Mouse (Mus musculus): ENCODE results near the gene Nptn. TPM values are rescaled to one million over a fixed set of nuclear protein-coding genes. Genes with fewer than 3 reads are reported as not detected.
"Not testable (repeated sequence)": the region's sequence is repeated elsewhere in the genome, so short reads cannot be mapped to it uniquely, and the experiment has no call there.

The Nptn gene
- polyA plus RNA-seq, 1 experiment from 2014 or later = 161 TPM

DNA sequence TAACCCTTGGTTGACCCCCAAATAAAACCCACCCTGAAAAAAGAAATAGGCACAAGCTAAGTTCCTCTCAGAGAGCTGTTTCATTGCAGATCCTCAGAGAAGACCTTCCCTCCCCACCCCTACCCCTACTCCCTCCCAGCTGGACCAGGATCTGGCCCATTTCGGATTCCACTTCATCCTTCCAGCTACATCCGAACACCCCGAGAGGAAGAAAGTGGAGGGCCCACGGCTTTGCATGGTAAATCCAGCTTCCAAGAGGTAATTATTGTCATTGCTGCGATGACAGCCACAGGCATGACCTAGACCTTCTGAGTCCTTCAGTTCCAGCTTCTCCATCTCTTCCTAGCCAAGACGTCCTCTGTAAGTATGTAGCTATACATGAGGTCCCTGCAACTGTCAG, 31.1 kb upstream of the Nptn start:
- H3K27ac ChIP-seq (replicated peaks) = no peak overlapping the region
- H3K4me1 ChIP-seq (replicated peaks) = peaks cover 68% of the 10 kb centered on the region
- H3K4me3 ChIP-seq = no peak overlapping the region
- 91% methylated on average over 6 of the region's 6 CpGs for WGBS
- ATAC-seq (ENCODE audit: low read depth) = no peak
- no peaks in the 10 kb centered on the region for H3K27me3 ChIP-seq
- H3K9me3 ChIP-seq = no peaks in the 10 kb centered on the region
- H3K36me3 ChIP-seq = no peaks in the 10 kb centered on the region
- no peak overlapping the region for H3K9ac ChIP-seq
- H3K4me2 ChIP-seq = no peak overlapping the region

DNA sequence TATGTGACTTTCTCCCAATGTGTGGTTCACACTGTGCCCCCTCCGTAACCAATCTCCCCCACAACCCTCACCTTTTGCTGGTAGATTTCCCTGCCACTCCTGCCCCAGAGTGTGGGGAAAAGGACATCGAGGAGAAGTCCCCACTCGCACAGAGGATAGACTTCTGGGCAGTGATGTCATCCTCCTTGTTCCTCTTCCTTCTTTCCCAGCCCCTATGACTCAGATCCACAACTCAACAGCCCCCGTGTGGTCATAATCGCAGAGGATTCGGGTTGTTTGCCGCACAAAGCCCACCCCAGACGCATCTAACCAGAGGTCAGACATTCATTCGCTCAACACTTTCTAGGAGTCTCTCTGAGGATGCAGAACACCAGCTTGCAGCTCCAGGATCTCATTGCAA, 30.0 kb upstream of the Nptn start:
- H3K4me1 ChIP-seq (replicated peaks) = peaks cover 64% of the 10 kb centered on the region
- H3K9ac ChIP-seq = no peak overlapping the region

DNA sequence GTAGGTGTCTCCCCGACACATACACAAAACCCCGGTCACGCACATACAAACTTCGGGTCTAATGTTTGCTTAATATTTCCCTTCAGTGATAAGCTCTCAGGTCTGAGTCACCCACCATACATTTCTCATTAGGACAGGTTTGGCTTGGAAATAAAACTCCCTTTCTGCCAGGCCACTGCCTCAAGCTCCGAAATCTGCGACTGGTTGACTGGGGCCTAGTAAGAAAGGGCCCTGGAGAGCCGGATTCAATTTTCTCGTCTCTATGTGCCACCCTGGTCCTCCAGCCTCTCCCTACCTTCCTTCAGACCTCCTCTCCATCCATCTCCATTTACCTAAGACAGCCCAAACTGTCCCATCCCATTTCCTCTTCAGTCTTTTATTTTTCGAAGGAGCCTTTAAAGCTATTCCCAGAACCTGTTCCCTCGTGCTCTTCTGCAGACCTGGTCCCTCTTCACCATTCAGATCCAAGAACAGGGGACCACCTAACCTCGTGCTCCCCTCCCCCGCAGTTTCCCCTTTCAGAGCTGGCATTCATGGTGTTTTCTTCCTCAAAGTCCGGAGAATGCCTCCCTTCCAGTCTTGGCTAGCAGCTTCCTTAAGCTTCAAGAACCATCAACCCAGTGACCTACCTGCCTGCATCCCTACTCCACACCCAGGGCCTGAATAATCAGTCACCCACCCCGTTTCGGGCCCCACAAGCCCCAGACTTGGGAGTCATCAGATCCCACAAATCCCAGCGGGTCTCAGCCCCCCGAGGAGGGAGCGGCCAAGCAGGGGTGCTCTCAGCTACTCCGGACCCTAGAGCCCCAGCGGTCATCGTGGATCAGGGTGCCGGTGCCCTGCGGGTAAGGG, 27.8 kb upstream of the Nptn start:
- H3K36me3 ChIP-seq = no peaks in the 10 kb centered on the region
- peak overlapping the region; percentile 87 for H3K4me2 ChIP-seq
- peak overlapping the region; percentile 98 for H3K9ac ChIP-seq
- peak overlapping the region; percentile 99 for H3K27ac ChIP-seq (replicated peaks)
- H3K4me1 ChIP-seq (replicated peaks) = peaks cover 44% of the 10 kb centered on the region
- WGBS = 14% methylated on average over 23 of the region's 23 CpGs
- no peaks in the 10 kb centered on the region for H3K9me3 ChIP-seq
- no peaks in the 10 kb centered on the region for H3K27me3 ChIP-seq
- peak; percentile 55 for ATAC-seq (ENCODE audit: low read depth)
- H3K4me3 ChIP-seq = peak overlapping the region; percentile 92

More for the DNA sequence above, 30.0 kb upstream of the Nptn start:
- Histone ChIP-seq H3K27me3 (no peaks in the 10 kb centered on the region), H3K4me2 (no peak overlapping the region), H3K9me3 (no peaks in the 10 kb centered on the region), H3K36me3 (no peaks in the 10 kb centered on the region), H3K27ac (replicated peaks) (no peak overlapping the region), H3K4me3 (no peak overlapping the region)
- no peak for ATAC-seq (ENCODE audit: low read depth)
- 82% methylated on average over 9 of the region's 9 CpGs for WGBS

DNA sequence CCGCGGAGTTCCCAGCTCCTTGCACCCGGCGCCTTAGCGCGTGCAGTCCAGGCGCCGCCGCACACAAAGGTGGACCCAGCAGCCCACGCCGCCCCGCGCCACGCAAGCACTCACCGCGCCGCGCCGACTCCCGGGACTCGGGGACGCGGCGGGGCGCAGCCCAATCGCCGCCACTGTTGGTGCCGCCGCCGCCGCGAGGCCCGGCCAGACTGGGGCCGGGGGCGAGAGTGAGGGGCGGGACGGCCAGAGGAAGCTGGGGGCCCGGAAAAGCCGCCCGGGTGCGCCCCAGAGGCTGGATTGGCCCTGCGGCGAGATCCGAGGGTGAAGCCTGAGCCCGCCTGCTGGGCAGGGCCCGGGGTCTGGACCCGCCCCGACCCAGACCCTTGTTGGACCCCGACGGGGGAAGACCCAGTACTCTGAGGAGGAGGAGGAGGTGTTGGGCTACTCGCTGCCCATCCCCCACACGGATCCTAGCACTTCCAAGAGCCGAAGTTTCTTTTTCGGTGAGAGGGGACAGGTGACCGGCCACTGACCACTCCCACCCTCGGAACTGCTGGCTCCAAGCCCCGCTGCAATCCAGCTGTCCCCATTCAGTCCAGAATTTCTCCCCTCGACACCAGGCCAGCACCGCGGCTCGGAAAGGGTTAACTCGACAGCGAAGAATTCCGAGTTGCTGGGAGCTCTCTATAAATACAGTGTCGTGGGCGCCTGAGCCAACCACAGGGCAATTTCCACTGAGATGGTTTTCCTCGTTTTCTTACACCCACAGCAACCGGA, 26.9 kb upstream of the Nptn start, which contains the start of gene Cd276:
Gene Cd276, minus strand, starts transcription at position 530 of the 777 bp plus-strand sequence.
- Histone ChIP-seq H3K4me1 (replicated peaks) (peaks cover 38% of the 10 kb centered on the region), H3K36me3 (no peaks in the 10 kb centered on the region), H3K27ac (replicated peaks) (peak within 1 kb of the TSS; percentile 99), H3K27me3 (no peaks in the 10 kb centered on the region), H3K9me3 (no peaks in the 10 kb centered on the region), H3K9ac (peak within 1 kb of the TSS; percentile 98), H3K4me3 (peak within 1 kb of the TSS; percentile 92), H3K4me2 (peak within 1 kb of the TSS; percentile 87)
- WGBS = under 1% methylated on average over 63 of the region's 68 CpGs
- peak; percentile 77 for ATAC-seq (ENCODE audit: low read depth)

DNA sequence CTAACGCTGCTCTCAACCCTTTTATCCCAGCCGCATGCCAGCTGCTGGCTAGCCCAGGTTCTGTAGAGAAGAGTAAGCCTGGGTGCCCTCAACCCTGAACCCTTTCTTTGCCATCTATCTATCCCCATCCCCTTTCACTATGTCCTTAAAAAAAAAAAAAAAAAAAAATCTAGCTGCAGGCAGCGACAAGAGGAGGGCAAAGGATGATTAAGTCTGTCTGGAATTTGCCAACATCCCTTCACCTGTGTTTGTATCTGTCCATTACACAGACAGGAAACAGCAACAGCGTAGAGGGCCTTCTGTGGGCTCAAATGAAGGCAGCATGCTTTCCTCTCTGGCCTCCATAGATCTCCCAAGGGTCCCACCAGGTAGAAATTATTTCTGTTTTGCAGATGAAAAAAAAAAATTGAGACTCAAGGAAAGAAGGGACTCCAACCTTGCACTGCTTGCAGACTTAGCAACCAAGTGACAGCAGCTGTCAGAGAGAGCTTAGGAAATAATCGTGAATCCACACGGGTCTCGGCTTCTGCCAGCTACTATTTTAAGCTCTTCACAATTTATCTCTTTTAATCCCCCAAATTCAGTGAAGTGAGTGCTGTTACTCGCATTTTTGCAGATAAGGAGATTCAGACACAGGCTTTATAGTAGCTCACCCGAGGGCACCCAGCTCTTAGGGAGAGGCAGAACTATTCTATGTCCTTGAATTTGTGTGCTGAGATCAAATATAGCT, 26.2 kb upstream of the Nptn start:
- peak overlapping the region; percentile 87 for H3K4me2 ChIP-seq
- ATAC-seq (ENCODE audit: low read depth) = no peak
- no peaks in the 10 kb centered on the region for H3K27me3 ChIP-seq
- H3K9me3 ChIP-seq = no peaks in the 10 kb centered on the region
- no peaks in the 10 kb centered on the region for H3K36me3 ChIP-seq
- WGBS = 26% methylated on average over 9 of the region's 9 CpGs
- peak overlapping the region; percentile 99 for H3K27ac ChIP-seq (replicated peaks)
- H3K4me3 ChIP-seq = peak overlapping the region; percentile 92
- peak overlapping the region; percentile 98 for H3K9ac ChIP-seq
- peaks cover 38% of the 10 kb centered on the region for H3K4me1 ChIP-seq (replicated peaks)

DNA sequence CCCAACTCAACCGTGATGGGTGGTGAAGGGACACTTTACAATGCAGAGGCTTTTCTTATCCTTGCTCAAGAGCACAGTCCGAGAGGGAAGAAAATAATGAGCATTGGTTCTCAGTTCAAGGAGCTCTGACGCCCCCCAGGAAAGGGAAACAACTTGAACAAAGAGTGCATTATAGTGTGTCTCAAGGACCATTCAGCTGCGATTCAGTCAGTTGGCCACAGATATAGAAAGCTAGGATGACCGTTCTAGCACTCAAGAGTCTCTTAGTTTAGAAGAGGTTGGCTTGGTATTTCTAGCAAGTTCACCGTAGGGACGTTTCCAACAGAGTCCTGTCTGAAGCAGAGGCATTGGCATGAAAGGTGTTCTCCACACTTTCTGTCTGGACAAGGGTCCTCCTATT, 25.4 kb upstream of the Nptn start:
- H3K4me2 ChIP-seq = no peak overlapping the region
- peaks cover 38% of the 10 kb centered on the region for H3K4me1 ChIP-seq (replicated peaks)
- 60% methylated on average over 7 of the region's 7 CpGs for WGBS
- H3K27ac ChIP-seq (replicated peaks) = no peak overlapping the region
- H3K9me3 ChIP-seq = no peaks in the 10 kb centered on the region
- H3K27me3 ChIP-seq = no peaks in the 10 kb centered on the region
- H3K36me3 ChIP-seq = no peaks in the 10 kb centered on the region
- ATAC-seq (ENCODE audit: low read depth) = no peak
- no peak overlapping the region for H3K4me3 ChIP-seq
- no peak overlapping the region for H3K9ac ChIP-seq

DNA sequence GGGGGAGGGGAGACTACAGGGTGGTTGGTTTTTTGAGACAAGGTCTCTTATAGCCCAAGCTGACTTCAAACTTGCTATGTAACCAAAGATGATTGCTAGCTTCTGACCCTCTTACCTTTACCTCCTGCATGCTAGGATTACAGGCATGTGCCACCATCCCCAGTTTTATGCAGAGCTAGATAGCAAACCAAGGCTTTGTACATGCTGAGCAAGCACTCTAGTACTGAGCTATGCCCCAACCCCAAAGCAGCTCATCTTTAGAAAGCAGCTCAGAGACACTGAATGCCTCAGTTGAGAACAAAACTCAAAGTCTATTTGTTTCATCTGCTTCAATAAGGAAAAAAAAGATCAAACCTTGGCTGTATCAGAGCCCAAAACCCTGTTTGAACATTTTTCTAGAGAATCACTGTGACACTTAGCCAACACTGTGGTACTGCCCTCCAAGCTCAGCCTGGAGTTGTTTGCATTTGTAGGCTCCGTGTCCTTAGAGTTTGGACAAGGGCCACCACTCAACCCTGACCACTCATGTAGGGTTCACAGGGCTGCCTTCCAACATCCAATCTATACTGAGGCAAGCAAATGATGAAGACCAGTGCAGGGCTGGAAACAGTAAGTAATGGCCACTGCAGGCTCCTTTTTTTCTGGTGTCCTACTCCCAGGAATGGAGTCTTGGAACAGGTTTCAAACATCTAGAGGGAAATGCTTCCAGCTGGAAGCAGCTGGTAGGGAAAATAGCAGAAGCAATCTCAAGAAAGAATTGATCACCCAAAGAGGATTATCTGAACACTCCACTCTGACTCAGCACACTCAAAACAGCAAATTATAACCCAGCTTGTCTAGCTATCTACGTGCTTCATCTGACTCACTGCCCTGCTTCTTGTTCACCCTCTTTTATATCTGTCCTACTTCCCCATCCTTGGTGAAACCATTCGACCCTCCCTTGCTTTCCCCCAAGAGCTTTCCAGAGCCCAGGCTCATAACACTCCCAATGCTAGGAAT, 24.3 kb upstream of the Nptn start:
- H3K27ac ChIP-seq (replicated peaks) = no peak overlapping the region
- H3K4me3 ChIP-seq = no peak overlapping the region
- H3K9ac ChIP-seq = no peak overlapping the region
- no peaks in the 10 kb centered on the region for H3K9me3 ChIP-seq
- WGBS = 94% methylated on average over 3 of the region's 3 CpGs
- peaks cover 27% of the 10 kb centered on the region for H3K4me1 ChIP-seq (replicated peaks)
- H3K36me3 ChIP-seq = no peaks in the 10 kb centered on the region
- ATAC-seq (ENCODE audit: low read depth) = no peak
- no peak overlapping the region for H3K4me2 ChIP-seq
- H3K27me3 ChIP-seq = no peaks in the 10 kb centered on the region

DNA sequence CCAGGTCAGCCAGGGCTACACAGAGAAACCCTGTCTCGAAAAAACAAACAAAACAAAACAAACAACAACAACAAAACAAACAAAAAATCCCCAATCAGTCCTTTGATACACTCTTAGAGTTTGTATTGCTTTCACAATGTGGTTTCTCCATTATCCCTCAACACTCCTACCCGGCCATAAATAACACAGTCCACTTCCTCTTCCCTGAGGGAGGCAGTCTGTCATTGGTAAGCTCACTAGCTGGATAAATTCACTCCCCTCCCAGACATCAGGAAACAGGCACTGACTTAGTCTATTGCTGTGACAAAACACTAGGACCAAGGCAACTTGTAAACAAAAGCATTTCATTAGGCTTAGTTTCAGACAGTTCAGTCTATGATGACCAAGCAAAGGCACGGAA, 21.8 kb upstream of the Nptn start:
- Histone ChIP-seq H3K27ac (replicated peaks) (no peak overlapping the region), H3K4me2 (no peak overlapping the region), H3K9me3 (no peaks in the 10 kb centered on the region), H3K9ac (no peak overlapping the region), H3K4me3 (no peak overlapping the region), H3K36me3 (no peaks in the 10 kb centered on the region), H3K27me3 (no peaks in the 10 kb centered on the region), H3K4me1 (replicated peaks) (peaks cover 9% of the 10 kb centered on the region)
- WGBS = 66% methylated on average over 3 of the region's 3 CpGs
- ATAC-seq (ENCODE audit: low read depth) = no peak

DNA sequence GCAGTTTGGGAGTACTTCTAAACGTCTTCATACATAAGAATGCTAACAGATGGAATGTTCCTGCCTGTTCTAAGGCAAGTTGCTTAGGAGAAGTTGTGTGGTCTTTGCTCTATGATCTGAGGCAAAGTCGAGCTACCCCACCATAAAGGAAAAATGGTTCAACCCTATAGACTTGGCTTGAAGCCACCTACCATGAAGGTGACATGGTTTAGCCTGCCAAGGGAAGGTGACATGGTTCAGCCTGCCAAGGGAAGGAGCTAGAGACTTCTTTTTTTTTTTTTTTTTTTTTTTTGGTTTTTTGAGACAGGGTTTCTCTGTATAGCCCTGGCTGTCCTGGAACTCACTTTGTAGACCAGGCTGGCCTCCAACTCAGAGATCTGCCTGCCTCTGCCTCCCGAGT, 16.1 kb upstream of the Nptn start:
- ATAC-seq (ENCODE audit: low read depth) = not testable (repeated sequence)

DNA sequence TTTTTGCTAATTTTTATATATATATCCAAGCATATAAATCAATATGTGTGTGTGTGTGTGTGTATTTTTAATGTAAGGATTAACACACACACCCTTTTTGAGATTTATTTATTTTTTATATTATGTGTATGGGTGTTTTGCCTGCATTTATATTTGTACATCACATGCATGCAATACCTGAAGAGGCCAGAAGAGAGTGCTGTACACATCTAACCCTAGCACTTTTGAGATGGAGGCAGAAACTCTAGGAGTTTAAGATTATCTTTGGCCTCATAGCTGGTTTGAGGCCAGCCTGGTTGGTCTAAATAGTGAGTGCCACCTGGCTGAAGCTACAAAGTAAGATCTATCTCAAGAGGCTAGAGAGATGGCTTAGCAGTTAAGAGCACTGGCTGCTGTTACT, 14.4 kb upstream of the Nptn start:
- no peak overlapping the region for H3K9ac ChIP-seq
- no peak for ATAC-seq (ENCODE audit: low read depth)

More for the DNA sequence above, 16.1 kb upstream of the Nptn start:
- H3K4me2 ChIP-seq; H3K36me3 ChIP-seq; H3K9ac ChIP-seq; H3K9me3 ChIP-seq; H3K4me3 ChIP-seq; H3K27me3 ChIP-seq; H3K27ac ChIP-seq (replicated peaks); H3K4me1 ChIP-seq (replicated peaks): not testable (repeated sequence)
- 71% methylated on average over 3 of the region's 3 CpGs for WGBS

DNA sequence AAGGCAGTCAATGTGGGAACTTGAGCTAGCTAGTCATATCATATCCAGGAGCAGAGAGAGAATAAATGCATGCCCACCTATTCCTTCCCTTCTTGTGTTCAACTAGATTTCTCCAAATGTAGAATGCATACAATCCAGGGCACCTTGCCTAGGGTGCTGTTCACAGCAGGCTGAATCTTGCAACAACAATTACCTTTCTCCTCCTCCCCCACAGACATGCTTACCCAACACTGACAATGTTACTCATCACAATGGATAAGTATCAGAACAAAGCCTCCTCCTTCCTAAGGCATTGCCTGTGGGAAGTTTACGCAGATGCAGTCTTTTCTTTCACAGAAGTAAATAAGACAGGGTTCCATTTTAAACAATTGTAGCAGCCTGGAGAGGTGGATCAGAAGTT, 11.0 kb upstream of the Nptn start:
- 100% methylated on average over 1 of the region's 1 CpGs for WGBS

More for the DNA sequence above, 14.4 kb upstream of the Nptn start:
- no peaks in the 10 kb centered on the region for H3K36me3 ChIP-seq
- no peak overlapping the region for H3K4me3 ChIP-seq
- H3K27ac ChIP-seq (replicated peaks) = no peak overlapping the region
- no peaks in the 10 kb centered on the region for H3K27me3 ChIP-seq
- H3K4me1 ChIP-seq (replicated peaks) = no peaks in the 10 kb centered on the region
- H3K9me3 ChIP-seq = no peaks in the 10 kb centered on the region
- no peak overlapping the region for H3K4me2 ChIP-seq

More for the DNA sequence above, 11.0 kb upstream of the Nptn start:
- Histone ChIP-seq H3K4me1 (replicated peaks) (no peaks in the 10 kb centered on the region), H3K36me3 (no peaks in the 10 kb centered on the region), H3K9me3 (no peaks in the 10 kb centered on the region), H3K27me3 (no peaks in the 10 kb centered on the region), H3K4me3 (no peak overlapping the region), H3K9ac (no peak overlapping the region), H3K27ac (replicated peaks) (no peak overlapping the region), H3K4me2 (no peak overlapping the region)
- ATAC-seq (ENCODE audit: low read depth) = no peak

Measured in neural tube, embryonic 13.5 days (tissue).